In genomic region chr10:108024227-108024626, GRCm38 (mm10) we compare ENCODE assay signal across 21 mouse cellular contexts.
"Had no signal": no experiment of that assay in that cellular context is flagged by ENCODE, and none has a peak within 500 bp of the region (broad histone marks: within the 10 kb centered on the region; RNA-seq: fewer than 3 reads in every experiment).

No protein-coding gene starts in this region.

- H3K4me3 ChIP-seq: limb, embryonic 10.5 days; limb, embryonic 13.5 days; midbrain, embryonic 12.5 days; midbrain, embryonic 15.5 days; neural tube, embryonic 12.5 days; neural tube, embryonic 15.5 days had no signal

- H3K4me2 ChIP-seq: limb, embryonic 13.5 days; lung, embryonic 14.5 days; midbrain, embryonic 12.5 days; midbrain, embryonic 15.5 days; neural tube, embryonic 12.5 days; neural tube, embryonic 15.5 days had no signal

- H3K9ac ChIP-seq: limb, embryonic 13.5 days; liver, embryonic 14.5 days; liver, postnatal 0 days; lung, embryonic 14.5 days; midbrain, embryonic 12.5 days; midbrain, embryonic 15.5 days; neural tube, embryonic 12.5 days; neural tube, embryonic 15.5 days had no signal

- ATAC-seq: liver, postnatal 0 days; lung, postnatal 0 days; midbrain, embryonic 15.5 days had no signal

- H3K27ac ChIP-seq: limb, embryonic 10.5 days; limb, embryonic 13.5 days; liver, embryonic 14.5 days; macrophage; midbrain, embryonic 12.5 days; midbrain, embryonic 15.5 days; neural tube, embryonic 12.5 days; neural tube, embryonic 15.5 days; stomach, postnatal 0 days had no signal

- H3K27me3 ChIP-seq: limb, embryonic 13.5 days; midbrain, embryonic 12.5 days; midbrain, embryonic 15.5 days; neural tube, embryonic 12.5 days; neural tube, embryonic 15.5 days had no signal

- H3K36me3 ChIP-seq: limb, embryonic 10.5 days; limb, embryonic 13.5 days; midbrain, embryonic 12.5 days; midbrain, embryonic 15.5 days; neural tube, embryonic 12.5 days; neural tube, embryonic 15.5 days had no signal

- H3K9me3 ChIP-seq: limb, embryonic 10.5 days; limb, embryonic 13.5 days; midbrain, embryonic 12.5 days; midbrain, embryonic 15.5 days; neural tube, embryonic 12.5 days; neural tube, embryonic 15.5 days had no signal

- H3K4me1 ChIP-seq: limb, embryonic 10.5 days; limb, embryonic 13.5 days; midbrain, embryonic 12.5 days; midbrain, embryonic 15.5 days; neural tube, embryonic 12.5 days; neural tube, embryonic 15.5 days had no signal

- DNase-seq: kidney, postnatal 14 days; kidney, postnatal 4 days; liver; liver, postnatal 0 days; lung, embryonic 14.5 days; right cerebral cortex, adult 18-20 months; right cerebral cortex, postnatal 14 days; right cerebral cortex, postnatal 4 days; thymus, adult 2 months; thymus, postnatal 14 days; thymus, postnatal 4 days had no signal
